Mouse (Mus musculus): ENCODE data around the gene Rps25.
"Not testable (repeated sequence)": the region's sequence is repeated elsewhere in the genome, so short reads cannot be mapped to it uniquely, and the experiment has no call there.

Gene Rps25

GRCm38 (mm10) chr9:44401081-44401480 is 5.9 kb upstream of the Rps25 start:
- in situ Hi-C loops (cut with MboI, MseI), result no loop called here

- in situ Hi-C loops (cut with MboI, MseI), result no loop called here
These were observed 1.9 kb upstream of the Rps25 start for GRCm38 (mm10) chr9:44405011-44405410.

GRCm38 (mm10) chr9:44407752-44408097 is 786 bp downstream of the Rps25 start:
- in situ Hi-C loops (cut with MboI, MseI), result no loop called here

DNA sequence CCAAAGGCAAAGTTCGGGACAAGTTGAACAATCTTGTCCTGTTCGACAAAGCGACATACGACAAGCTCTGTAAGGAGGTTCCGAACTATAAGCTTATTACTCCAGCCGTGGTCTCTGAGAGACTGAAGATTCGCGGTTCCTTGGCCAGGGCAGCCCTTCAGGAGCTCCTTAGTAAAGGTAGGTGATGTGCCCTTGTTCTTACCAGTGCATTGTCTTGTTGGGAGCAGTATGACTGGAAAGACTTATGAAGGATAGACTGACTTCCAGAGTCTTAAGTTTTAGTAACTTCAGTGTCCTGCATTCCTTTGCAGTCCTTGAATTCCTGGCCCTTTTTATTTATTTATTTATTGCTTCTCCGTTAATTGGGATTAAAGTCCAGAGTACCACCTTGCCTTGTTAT is 1.8 kb downstream of the Rps25 start:
- in situ Hi-C loops (cut with MboI, MseI), result not testable (repeated sequence)

DNA sequence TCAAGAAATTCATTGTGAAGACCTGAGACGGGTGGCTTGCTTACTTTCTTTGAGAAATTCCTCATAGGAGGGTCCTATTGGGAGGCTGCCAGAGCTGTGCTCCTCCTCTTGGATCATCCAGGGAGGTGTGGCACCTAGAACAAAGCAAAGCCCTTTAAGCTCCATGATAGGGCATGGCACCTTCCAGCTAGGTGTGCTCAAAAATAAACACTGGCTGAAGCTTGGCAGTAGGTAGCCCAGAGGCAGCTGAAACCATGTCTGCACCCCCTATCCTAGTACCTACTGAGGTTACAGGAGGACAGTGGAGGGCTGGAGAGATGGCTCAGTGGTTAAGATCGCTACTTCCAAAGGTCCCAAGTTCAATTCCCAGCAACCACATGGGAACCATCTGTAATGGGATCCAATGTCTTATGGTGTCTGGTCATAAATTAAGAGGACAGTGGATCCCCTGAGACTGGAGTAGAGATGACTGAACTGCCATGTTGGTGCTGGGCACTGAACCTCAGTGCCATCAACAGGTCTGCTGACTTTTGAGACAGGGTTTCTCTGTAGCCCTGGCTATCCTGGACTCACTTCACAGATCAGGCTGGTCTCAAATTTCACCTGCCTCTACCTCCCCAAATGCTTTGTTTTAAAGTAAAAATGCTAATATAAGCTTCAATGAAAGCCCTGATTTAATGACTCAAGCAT is 3.9 kb downstream of the Rps25 start:
- in situ Hi-C loops (cut with MboI, MseI), result no loop called here

DNA sequence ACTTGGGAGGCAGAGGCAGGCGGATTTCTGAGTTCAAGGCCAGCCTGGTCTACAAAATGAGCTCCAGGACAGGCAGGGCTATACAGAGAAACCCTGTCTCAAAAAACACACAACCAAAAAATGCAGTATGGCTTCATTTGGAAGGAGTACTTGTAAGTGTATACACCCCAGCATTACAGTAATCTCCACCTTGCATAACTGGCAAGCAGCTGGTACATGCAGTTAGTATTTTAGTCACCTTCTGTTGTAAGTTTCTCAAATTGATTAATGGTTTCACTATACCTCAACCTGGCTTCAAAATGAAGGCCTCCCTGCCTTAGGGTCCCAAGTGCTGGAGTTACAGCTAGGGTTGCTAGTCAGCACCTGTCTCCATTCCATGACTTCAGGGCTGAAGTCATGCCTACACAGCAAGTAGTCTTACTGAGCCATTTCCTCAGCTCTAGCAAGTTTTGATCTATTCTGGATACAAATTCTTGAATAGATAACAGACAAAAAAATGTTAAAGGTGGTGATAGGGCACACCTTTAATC is 4.7 kb downstream of the Rps25 start:
- in situ Hi-C loops (cut with MboI, MseI), result no loop called here

DNA sequence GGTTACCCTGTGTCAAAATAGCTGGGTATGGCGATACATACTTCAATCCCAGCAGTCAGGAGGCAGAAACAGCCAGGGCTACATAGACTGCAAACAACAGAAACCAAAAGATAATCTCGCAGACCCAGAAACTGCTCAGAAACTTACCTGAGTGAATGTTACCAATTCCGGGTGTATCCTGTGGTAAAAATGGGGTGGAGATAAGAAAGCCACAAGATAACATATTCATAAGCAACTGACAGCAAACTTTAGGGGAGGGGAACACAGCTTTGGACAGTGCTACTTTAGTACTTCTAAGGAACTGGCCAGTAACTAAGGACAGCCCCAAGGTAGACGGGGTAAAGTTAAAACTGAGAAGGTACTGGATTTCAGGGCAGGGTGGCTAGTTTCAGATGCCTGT is 5.4 kb downstream of the Rps25 start:
- in situ Hi-C loops (cut with MboI, MseI), result no loop called here

GRCm38 (mm10) chr9:44412781-44413180 is 5.8 kb downstream of the Rps25 start:
- in situ Hi-C loops (cut with MboI, MseI), result no loop called here

DNA sequence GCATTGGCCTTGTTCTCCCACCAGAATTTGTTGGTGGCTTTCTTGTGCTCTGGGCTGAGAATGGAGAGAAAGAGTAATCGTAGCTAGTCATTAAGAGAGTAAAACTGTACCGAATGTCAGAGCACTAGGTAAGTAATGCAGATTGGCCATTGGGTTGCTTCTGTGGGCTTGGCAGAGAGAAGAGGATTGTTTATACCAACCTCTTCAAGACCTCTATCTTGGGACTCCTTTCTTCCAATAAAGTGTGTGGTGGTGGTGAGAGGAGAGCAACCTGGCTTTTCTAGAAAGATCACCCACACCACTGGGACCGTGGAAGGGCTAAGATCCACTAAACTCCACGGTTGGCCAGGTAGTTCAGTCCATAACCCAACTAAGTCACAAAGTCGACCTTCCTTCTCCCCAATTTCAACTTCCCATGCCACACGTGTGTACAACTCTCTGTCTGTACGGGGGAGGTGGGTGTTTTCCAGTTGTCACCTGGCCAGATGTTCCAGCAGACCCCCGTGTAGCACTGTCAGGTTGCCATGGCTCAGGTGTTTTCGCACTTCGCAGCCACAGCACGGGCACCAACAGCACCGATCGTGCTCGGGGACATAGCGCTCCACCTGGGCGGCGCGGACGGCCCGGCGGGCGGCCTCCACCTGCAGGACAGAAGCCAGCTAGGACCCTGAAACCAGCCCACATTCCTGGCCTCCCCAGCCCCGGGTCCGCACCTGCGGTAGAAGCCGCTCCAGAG is 10.4 kb downstream of the Rps25 start:
- in situ Hi-C loops (cut with MboI, MseI), result no loop called here

GRCm38 (mm10) chr9:44417892-44418363 is 11.0 kb downstream of the Rps25 start:
- in situ Hi-C loops (cut with MboI, MseI), result no loop called here

DNA sequence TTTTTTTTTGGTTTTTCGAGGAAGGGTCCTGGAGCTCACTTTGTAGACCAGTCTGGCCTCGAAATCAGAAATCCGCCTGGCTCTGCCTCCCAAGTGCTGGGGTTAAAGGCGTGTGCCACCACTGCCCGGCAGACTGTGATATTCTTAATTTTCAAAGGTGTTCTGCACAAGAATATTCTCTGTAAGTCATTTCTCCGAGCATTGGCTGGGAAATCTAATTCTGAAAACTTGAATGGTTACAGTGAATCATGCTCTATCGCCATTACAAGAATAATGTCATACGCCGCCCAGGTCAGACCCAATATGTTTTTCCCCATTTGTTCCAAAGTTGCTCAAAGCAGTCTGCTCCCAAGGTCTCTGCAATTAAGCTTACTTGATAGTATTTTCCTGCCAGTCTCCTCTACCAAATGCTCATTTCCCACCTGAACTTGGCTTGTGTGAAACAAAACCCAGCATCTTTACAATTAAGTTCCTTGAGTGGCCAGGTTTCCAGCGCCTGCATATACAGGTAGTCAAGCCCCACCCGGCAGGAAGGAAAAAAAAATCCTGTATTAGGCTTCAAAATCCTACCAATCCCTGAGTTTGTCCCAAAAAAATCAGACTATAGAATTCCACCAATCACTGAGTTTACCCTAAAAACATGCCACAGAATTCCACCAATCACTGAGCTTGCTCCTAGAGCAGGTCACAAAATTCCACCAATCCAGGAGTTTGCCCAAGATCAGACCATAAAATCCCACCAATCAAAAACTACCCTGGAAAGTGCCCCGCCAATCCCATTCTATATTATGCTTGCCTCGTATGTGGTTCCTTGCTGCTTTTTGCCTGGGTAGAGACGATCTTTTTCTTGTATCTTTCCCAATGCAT is 11.8 kb downstream of the Rps25 start, which contains the start of gene Ccdc84:
Gene Ccdc84 (minus strand): TSS at position 51 of the 867 bp plus-strand sequence.
- in situ Hi-C loops (cut with MboI, MseI), result no loop called here

DNA sequence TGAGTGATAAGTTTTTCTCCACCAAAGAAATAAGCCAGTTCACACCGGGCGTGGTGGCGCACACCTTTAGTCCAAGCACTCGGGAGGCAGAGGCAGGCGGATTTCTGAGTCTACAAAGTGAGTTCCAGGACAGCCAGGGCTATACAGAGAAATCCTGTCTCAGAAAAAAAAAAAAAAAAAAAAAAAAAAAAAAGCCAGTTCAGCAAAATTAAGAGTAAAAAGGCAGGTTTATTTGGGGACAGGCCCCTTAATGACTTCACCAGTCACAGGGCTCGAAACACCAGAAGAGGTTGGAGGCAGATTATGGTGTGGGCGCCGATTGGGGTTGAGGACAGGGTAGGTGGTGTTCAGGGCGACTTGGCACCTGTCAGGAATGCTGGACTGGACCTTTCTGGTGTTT is 12.8 kb downstream of the Rps25 start:
- in situ Hi-C loops (cut with MboI, MseI), result not testable (repeated sequence)

DNA sequence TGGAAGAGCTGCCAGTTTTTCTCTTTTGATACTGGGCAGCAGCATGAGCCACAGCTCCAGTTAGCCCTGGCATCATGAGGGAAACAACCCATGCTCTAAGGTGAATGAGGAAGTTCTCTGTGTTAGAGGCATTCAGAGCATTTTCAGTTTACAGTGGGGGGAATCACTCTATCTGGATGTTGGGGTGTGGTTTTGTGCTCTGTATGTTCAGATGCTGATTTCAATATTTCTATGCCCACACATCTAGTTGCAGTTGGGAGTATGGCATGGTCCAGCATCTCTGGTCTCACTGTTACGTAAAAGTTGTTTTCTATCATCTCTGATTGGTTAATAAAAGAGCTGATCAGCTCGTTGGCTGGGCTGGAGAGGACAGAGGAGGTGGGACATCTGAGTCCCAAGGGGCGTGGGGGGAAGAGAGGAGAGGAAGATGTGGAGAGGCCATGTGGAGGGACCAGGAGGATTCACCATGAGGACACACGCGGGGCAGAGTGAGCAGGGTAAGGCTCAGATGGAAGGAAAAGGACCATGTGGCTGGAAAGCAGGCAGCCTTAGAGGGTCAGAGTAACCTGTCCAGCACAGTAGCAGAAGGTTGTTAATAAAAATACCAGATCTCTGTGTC is 13.4 kb downstream of the Rps25 start:
- in situ Hi-C loops (cut with MboI, MseI), result no loop called here

DNA sequence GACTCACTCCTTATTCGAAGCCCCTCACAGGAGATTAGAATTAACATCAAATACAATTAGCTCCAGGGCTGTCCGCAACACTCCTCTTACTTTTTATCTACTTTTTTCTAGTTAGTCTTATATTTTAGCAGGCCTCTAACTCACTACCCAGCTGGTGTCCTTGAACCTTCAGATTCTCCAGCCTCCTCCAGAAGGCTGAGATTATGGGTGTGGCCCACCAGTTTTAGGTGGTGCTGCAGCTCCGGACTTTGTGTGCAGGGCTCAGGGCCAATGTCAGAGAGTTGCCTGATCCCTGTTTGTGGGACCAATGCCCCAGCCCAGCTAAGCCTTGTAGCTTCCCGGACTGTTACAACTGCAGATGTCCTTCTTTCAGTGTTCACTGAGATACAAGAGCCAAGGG is 16.6 kb downstream of the Rps25 start:
- in situ Hi-C loops (cut with MboI, MseI), result no loop called here

GRCm38 (mm10) chr9:44432577-44433185 is 25.7 kb downstream of the Rps25 start:
- in situ Hi-C loops (cut with MboI, MseI), result no loop called here

- in situ Hi-C loops (cut with MboI, MseI), result no loop called here
These were observed 28.8 kb downstream of the Rps25 start for GRCm38 (mm10) chr9:44435747-44436146.

GRCm38 (mm10) chr9:44440961-44441360 is 34.0 kb downstream of the Rps25 start, which contains the start of gene Foxr1:
Foxr1 (minus strand) TSS chr9:44441136.
- in situ Hi-C loops (cut with MboI, MseI), result no loop called here

GRCm38 (mm10) chr9:44444402-44445025 is 37.6 kb downstream of the Rps25 start:
- in situ Hi-C loops (cut with MboI, MseI), result not testable (repeated sequence)

DNA sequence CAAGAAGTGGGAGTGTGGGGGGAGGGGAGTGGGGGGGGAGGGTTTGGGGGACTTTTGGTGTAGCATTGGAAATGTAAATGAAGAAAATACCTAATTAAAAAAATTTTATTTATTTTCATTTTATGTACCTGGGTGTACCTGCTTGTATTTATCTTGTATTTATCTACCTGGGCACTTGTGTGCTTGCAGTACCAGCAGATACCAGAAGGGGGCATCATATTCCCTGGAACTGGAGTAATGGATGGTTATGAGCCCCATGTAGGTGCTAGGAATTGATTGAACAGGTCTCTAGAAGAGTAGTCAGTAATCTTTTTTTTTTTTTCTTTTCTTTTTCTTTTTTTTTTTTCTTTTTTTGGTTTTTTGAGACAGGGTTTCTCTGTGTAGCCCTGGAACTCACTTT is 43.4 kb downstream of the Rps25 start:
- in situ Hi-C loops (cut with MboI, MseI), result loop anchor here (5.0 kb wide), 1 partner anchor 202 kb away; no protein-coding TSS in a partner anchor

DNA sequence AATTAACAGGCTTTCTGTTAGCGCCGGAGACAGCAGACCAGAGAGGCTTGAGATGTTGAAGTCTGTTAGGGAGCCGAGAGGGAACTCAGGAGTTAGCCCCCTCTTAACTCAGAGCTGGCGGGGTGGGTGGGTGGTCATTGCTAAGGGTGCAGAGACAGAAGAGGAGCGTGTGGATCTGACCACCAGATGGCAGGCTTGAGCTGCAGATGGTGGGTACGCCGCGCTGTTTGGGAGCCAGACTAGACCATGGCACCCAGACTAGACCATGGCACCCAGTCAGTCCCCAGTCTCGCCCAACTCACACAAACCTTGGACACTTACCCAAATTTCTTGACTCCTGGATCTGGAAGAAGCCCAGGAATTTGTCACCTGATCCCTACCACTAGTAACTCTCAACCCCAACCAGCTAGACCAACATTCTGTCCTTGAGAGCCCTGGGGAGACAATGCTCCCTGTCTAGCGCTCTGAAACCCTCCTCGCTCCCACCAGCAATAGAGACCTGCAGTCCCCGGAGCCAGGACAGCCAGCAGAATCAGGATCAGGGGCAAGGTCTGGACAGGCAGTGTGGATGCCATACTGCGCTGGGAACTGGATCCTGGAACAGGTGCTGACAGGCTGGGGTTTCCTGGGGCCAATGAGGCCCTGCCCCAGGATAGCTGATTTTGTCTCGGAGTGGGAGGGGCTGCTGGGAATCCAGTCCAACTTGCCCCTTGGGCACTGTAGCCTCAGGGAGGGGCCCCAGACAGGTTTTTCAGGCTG is 47.4 kb downstream of the Rps25 start:
- in situ Hi-C loops (cut with MboI, MseI), result loop anchor here (5.0 kb wide), 1 partner anchor 198 kb away; no protein-coding TSS in a partner anchor

All from regulatory T cell (primary cell).